Mouse (Mus musculus) testis, adult 2 months (tissue): ENCODE data around the gene Zfp423. TPM values are rescaled to one million over a fixed set of nuclear protein-coding genes. Genes with fewer than 3 reads are reported as not detected.
A peak's percentile ranks its signal among the peaks of the same experiment; 100 is the strongest.

Experiments used
- H3K27ac ChIP-seq: fragments of 200-500 bp; 2 replicates; pipeline ENCODE4 v1.5.1; 2012; ENCODE audit warnings: low read depth, low read length; ENCODE audit not compliant: control insufficient read depth, insufficient read depth
- H3K27me3 ChIP-seq: fragments of 200-500 bp; 2 replicates; pipeline ENCODE4 v1.6.1; 2012; ENCODE audit warnings: mild to moderate bottlenecking, low read length, moderate library complexity; ENCODE audit not compliant: control insufficient read depth, insufficient read depth
- H3K36me3 ChIP-seq: fragments of 200-500 bp; 2 replicates; pipeline ENCODE4 v1.6.1; 2012; ENCODE audit warnings: mild to moderate bottlenecking, low read length; ENCODE audit not compliant: control insufficient read depth, insufficient read depth
- H3K4me1 ChIP-seq: fragments of 200-500 bp; 2 replicates; pipeline ENCODE4 v1.6.1; 2012; ENCODE audit warnings: low read length; ENCODE audit not compliant: control insufficient read depth, insufficient read depth
- H3K4me3 ChIP-seq: fragments of 200-500 bp; 2 replicates; pipeline ENCODE4 v1.5.1; 2012; ENCODE audit warnings: low read depth, mild to moderate bottlenecking, low read length, moderate library complexity, mixed read lengths; ENCODE audit not compliant: control insufficient read depth
- CTCF ChIP-seq: fragments of 200-500 bp; IDR thresholded peaks from 2 replicates; pipeline ENCODE4 v1.5.1; 2012; ENCODE audit warnings: low read depth, mild to moderate bottlenecking, inconsistent platforms, low read length, moderate library complexity; ENCODE audit not compliant: control insufficient read depth, insufficient read depth, insufficient replicate concordance
- POLR2A ChIP-seq: fragments of 200-500 bp; IDR thresholded peaks from 2 replicates; pipeline ENCODE4 v1.6.1; 2012; ENCODE audit warnings: low read depth, mild to moderate bottlenecking, inconsistent platforms, low read length, moderate library complexity; ENCODE audit not compliant: control insufficient read depth
- polyA plus RNA-seq: library from polyadenylated mRNA; depleted of rRNA; stranded (reverse); fragments of >200 nt; gene quantifications from 2 replicates; pipeline ENCODE4 v1.2.3, GENCODE M21; 2012

Zfp423 gene
- polyA plus RNA-seq, 1 experiment, result 7.2 TPM

DNA sequence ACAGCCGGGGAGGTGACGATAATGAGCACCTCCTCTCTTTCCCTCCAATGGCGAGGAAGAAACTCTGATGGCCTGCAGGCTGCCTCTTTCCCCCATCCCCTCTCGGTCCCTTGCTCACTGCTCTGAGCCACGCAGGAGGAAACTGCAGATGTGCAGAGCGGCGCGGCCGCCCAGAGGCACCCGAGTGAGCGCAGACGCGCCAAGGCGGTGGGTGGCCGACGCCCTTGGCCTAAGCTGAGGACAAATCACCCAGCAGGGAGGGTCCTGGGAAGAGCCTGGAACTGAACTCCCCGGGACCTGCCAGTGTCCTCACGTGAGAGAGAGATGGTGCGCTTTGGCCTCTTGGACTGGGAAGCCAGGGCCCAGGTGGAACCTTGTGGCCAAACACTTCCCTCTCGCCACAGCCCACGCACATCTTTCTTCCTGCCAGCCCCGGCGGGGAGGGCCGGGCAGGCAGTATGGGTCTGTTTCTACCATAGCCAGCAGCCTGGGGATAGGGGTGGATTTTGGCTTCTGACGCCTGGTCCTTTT is 296.5 kb downstream of the Zfp423 start:
- Histone ChIP-seq H3K4me3 (no peak overlapping the region; the same call in 1 of the 2 replicates), H3K27ac (no peak overlapping the region), H3K4me1 (peaks cover 6% of the 10 kb centered on the region), H3K36me3 (no peaks in the 10 kb centered on the region), H3K27me3 (no peaks in the 10 kb centered on the region)
- TF ChIP-seq POLR2A (no peak), CTCF (no peak)

DNA sequence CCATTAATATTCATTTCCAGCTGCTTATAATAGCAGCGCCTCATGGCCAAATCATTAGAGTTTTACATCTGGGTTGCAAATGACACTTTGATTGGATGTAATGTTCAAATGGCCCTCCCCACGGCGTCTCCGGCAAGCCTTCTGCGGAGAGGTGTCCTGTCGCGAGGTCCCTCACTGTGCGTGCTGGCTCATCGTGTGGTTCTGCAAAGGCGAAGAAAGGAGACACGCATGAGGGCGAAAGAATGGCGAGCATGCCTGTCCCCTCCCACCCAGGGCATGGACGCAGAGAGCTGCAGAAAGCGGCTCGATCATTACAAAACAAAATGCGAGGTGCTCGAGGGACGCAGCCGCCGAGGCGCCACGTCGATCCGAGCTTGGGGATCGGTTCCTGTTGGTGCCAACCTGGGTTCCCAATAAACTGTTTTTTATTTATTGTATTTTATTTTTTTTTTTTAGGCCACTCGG is 297.1 kb downstream of the Zfp423 start:
- no peak overlapping the region for H3K27ac ChIP-seq
- no peaks in the 10 kb centered on the region for H3K36me3 ChIP-seq
- peaks cover 6% of the 10 kb centered on the region for H3K4me1 ChIP-seq
- H3K27me3 ChIP-seq, result no peaks in the 10 kb centered on the region
- TF ChIP-seq POLR2A (no peak), CTCF (no peak)
- H3K4me3 ChIP-seq, result no peak overlapping the region

DNA sequence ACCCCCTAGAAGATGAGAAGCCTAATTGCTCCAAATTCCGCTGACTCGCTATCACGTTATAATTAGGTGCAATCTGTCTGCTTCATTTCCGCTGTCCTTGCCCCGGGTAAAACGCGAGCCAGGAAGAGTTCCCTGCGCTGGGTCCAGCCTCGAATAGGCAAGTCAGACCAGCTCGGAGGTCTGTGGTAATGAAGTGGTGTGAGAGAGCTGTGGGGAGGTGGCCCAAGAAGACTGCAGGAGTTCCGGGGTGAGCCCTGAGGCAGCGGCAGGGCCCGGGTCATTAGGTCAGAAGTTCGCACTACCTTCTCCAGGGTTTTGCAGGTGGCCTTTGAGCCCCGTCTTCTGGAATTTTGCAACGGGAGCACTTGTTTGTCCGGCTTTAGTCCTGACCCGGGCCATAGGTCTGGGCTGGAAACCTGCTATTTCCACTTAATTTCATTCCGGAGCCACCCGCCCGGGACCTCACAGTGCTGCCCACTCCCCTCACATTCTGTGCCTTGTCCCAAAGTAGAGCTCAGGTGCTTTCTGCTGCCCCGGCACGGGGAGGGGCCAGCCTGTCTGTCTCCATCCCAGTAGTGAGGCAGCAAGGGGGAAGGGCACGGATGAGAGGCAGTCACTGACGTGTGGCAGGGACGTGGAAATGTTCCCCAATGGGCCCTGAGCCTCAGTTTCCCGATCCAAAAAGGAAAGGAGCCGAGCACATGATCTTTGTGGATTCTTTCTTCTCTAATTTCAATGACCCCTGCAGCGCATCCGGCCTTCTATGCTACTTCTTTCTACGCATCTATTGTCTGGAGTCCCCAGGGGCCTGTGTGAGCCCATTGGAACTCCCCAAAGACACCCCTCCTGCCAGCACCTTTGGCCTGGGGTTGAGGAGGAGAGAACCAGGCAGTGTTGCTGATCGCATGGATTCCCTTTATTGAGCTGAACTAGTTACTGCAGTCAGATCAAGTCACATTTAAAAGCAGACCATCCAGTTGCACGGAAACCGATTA is 298.2 kb downstream of the Zfp423 start:
- TF ChIP-seq CTCF (no peak), POLR2A (no peak)
- H3K27me3 ChIP-seq, result no peaks in the 10 kb centered on the region
- H3K27ac ChIP-seq, result no peak overlapping the region
- H3K36me3 ChIP-seq, result no peaks in the 10 kb centered on the region
- H3K4me1 ChIP-seq, result peaks cover 13% of the 10 kb centered on the region
- no peak overlapping the region for H3K4me3 ChIP-seq

GRCm38 (mm10) chr8:87660029-87660915 is 299.1 kb downstream of the Zfp423 start:
- TF ChIP-seq CTCF, result no peak
- no peak for TF ChIP-seq POLR2A
- no peaks in the 10 kb centered on the region for H3K27me3 ChIP-seq
- peaks cover 17% of the 10 kb centered on the region for H3K4me1 ChIP-seq
- no peak overlapping the region for H3K27ac ChIP-seq
- H3K36me3 ChIP-seq, result no peaks in the 10 kb centered on the region
- no peak overlapping the region; the same call in 1 of the 2 replicates for H3K4me3 ChIP-seq

- no peak overlapping the region for H3K4me3 ChIP-seq
- peaks cover 13% of the 10 kb centered on the region for H3K4me1 ChIP-seq
- no peaks in the 10 kb centered on the region for H3K27me3 ChIP-seq
- no peak overlapping the region for H3K27ac ChIP-seq
- TF ChIP-seq POLR2A, result no peak
- no peaks in the 10 kb centered on the region for H3K36me3 ChIP-seq
Observed at GRCm38 (mm10) chr8:87657488-87657887, 301.9 kb downstream of the Zfp423 start.

- Histone ChIP-seq H3K27me3 (no peaks in the 10 kb centered on the region), H3K4me3 (peak overlapping the region; percentile 77), H3K27ac (no peak overlapping the region), H3K36me3 (no peaks in the 10 kb centered on the region), H3K4me1 (peaks cover 13% of the 10 kb centered on the region)
- no peak for TF ChIP-seq CTCF
- no peak for TF ChIP-seq POLR2A
Observed at GRCm38 (mm10) chr8:87656484-87657230, 302.7 kb downstream of the Zfp423 start.

DNA sequence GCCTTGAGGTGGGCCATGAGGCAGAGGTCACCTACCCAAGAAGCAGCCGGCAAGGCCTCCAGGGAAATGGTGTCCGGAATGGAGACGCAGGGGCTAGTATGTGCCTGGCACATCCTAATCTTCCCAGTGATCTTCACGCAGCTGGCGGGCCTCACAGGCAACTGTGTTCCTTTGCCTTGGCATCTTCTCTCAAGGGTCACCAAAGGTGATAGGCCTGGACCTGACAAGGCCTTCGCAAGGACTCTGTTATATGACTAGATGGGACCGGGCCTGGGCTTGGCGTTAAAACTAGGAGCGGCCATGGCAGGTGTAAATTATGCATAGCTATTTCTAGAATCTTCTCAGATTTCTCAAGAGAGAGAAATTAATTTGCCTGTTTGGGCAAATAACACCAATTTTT is 303.4 kb downstream of the Zfp423 start:
- TF ChIP-seq POLR2A (no peak), CTCF (no peak)
- Histone ChIP-seq H3K4me1 (peaks cover 11% of the 10 kb centered on the region), H3K36me3 (no peaks in the 10 kb centered on the region), H3K27ac (no peak overlapping the region), H3K4me3 (no peak overlapping the region), H3K27me3 (no peaks in the 10 kb centered on the region)
